Mouse (Mus musculus) spleen, embryonic (tissue): ENCODE results near the gene Usp22.

ENCODE experiments used
- CTCF ChIA-PET: fragments of 350-600 bp; sonication (Branson Sonifier 250); formaldehyde crosslinking; loops from one replicate; lab custom pipeline; 2022; lab: Charles Lee

Gene Usp22

GRCm38 (mm10) chr11:61143564-61144469 is 31.0 kb downstream of the Usp22 start:
- CTCF ChIA-PET = interaction anchor here (0.5 to 1.8 kb wide), 5 partner anchors 12 to 36 kb away, joined by 3 to 6 read pairs (median 4); no protein-coding TSS in a partner anchor

- CTCF ChIA-PET = interaction anchor here (0.6 to 1.8 kb wide), 3 partner anchors 13 to 35 kb away, joined by 3 to 5 read pairs (median 3); no protein-coding TSS in a partner anchor
Observed at GRCm38 (mm10) chr11:61142941-61143530, 31.8 kb downstream of the Usp22 start.

- CTCF ChIA-PET = no interaction called here
Observed at GRCm38 (mm10) chr11:61142262-61142661, 32.6 kb downstream of the Usp22 start.

GRCm38 (mm10) chr11:61141693-61142092 is 33.2 kb downstream of the Usp22 start:
- CTCF ChIA-PET = interaction anchor here (0.7 kb wide), 1 partner anchor 27 kb away, joined by 3 read pairs; no protein-coding TSS in a partner anchor

- CTCF ChIA-PET = no interaction called here
Observed at GRCm38 (mm10) chr11:61132943-61133342, 41.9 kb downstream of the Usp22 start.

GRCm38 (mm10) chr11:61130646-61131045 is 44.2 kb downstream of the Usp22 start:
- CTCF ChIA-PET = interaction anchor here (1.1 kb wide), 1 partner anchor 26 kb away, joined by 3 read pairs; no protein-coding TSS in a partner anchor

- CTCF ChIA-PET = no interaction called here
Observed at GRCm38 (mm10) chr11:61129305-61129704, 45.5 kb downstream of the Usp22 start.

- CTCF ChIA-PET = interaction anchor here (0.6 to 0.7 kb wide), 2 partner anchors 16 to 24 kb away, joined by 3 to 4 read pairs; no protein-coding TSS in a partner anchor
Observed at GRCm38 (mm10) chr11:61127421-61128055, 47.3 kb downstream of the Usp22 start.

GRCm38 (mm10) chr11:61126606-61127355 is 48.1 kb downstream of the Usp22 start, which contains the start of gene Tnfrsf13b:
Tnfrsf13b (plus strand) TSS chr11:61126755.
- CTCF ChIA-PET = no interaction called here

- CTCF ChIA-PET = no interaction called here
Observed at GRCm38 (mm10) chr11:61125970-61126369, 48.9 kb downstream of the Usp22 start.

- CTCF ChIA-PET = interaction anchor here (0.8 to 1.1 kb wide), 2 partner anchors 8 to 568 kb away, joined by 3 to 4 read pairs; no protein-coding TSS in a partner anchor
Observed at GRCm38 (mm10) chr11:61123886-61124285, 51.0 kb downstream of the Usp22 start.

GRCm38 (mm10) chr11:61122769-61123288 is 52.0 kb downstream of the Usp22 start:
- CTCF ChIA-PET = interaction anchor here (0.7 to 1.2 kb wide), 2 partner anchors 9 to 29 kb away, joined by 3 read pairs; no protein-coding TSS in a partner anchor

- CTCF ChIA-PET = interaction anchor here (0.7 to 1.2 kb wide), 2 partner anchors 9 to 30 kb away, joined by 3 read pairs; no protein-coding TSS in a partner anchor
Observed at GRCm38 (mm10) chr11:61122283-61122768, 52.5 kb downstream of the Usp22 start.

- CTCF ChIA-PET = no interaction called here
Observed at GRCm38 (mm10) chr11:61119996-61120583, 54.8 kb downstream of the Usp22 start.

GRCm38 (mm10) chr11:61116226-61116625 is 58.6 kb downstream of the Usp22 start:
- CTCF ChIA-PET = interaction anchor here (0.7 kb wide), 1 partner anchor 8 kb away, joined by 3 read pairs; no protein-coding TSS in a partner anchor

GRCm38 (mm10) chr11:61112323-61112995 is 62.4 kb downstream of the Usp22 start:
- CTCF ChIA-PET = no interaction called here

- CTCF ChIA-PET = no interaction called here
Observed at GRCm38 (mm10) chr11:61111472-61111871, 63.4 kb downstream of the Usp22 start.

GRCm38 (mm10) chr11:61110928-61111327 is 63.9 kb downstream of the Usp22 start:
- CTCF ChIA-PET = interaction anchor here (0.6 kb wide), 1 partner anchor 28 kb away, joined by 5 read pairs; no protein-coding TSS in a partner anchor

- CTCF ChIA-PET = interaction anchor here (1.0 kb wide), 1 partner anchor 34 kb away, joined by 4 read pairs; no protein-coding TSS in a partner anchor
Observed at GRCm38 (mm10) chr11:61110113-61110512, 64.7 kb downstream of the Usp22 start.
